Comparison of ENCODE assay signal across 8 mouse cellular contexts in the genomic region with DNA sequence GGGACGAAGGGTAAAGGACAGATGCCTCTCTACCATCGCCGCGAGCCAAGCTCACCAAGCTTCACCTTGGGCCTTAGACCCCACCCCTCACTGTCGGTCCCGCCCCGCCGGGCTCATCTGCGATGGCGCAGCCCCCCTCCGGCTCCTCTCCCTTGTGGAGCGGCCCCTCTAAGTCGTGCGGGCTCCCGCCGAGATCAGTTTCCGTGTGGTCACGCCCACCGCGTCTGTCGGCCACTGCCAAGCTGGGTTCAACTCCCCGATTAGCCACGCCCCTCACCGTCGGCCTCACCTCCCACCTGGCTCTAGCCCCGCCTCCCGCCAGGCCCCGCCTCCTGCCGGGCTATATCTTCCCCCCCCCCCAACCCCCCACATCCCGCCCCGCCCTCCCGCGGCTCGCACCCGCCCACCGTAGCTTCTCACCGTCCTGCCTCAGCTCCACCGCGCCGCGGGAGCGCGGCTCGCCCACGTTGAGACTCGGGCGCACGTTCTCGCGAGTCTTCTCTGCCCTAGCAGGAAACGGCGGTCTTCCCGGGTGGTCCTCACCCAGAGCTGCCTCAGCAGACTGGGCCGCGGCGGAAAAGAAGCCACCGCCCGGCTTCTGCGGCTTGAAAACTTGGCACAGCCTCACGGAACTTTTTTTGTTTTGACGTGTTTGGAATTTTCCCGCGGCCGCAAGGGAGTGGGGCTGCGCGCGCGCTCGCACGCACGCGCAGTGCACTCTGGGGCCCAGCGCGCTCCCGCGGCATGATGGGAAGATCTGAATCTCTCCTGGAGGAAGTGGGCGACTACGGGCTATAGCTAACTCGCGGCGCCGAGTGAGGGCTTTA.
DNase-seq lines count a peak whose midpoint lies in the region; ATAC-seq and TF ChIP-seq lines count a peak whose summit lies in the region.

No protein-coding gene starts in this region.

- no peak for TF ChIP-seq CTCF in lung, adult 2 months (IDR thresholded peaks at IDR 0.05; ENCODE audit: insufficient read depth, low read length)

- peak overlapping the region; percentile 99 for H3K9ac ChIP-seq in ES-E14 (ENCODE audit: insufficient read depth, low read depth, low read length, poor library complexity, severe bottlenecking)
- peak overlapping the region; percentile 72 for H3K9ac ChIP-seq in forebrain, embryonic 15.5 days (replicated peaks)

- no peaks in the 10 kb centered on the region for H3K9me3 ChIP-seq in ES-E14 (ENCODE audit: control insufficient read depth, insufficient read depth, low read depth, low read length)
- no peaks in the 10 kb centered on the region for H3K9me3 ChIP-seq in forebrain, embryonic 15.5 days

- TF ChIP-seq POLR2A in lung, adult 2 months (IDR thresholded peaks at IDR 0.05; ENCODE audit: borderline replicate concordance, extremely low read depth, low read depth, low read length), result peak; percentile 72; the same call in 1 of the 2 replicates

- peak; percentile 98 for DNase-seq in ES-E14 (ENCODE audit: low read depth, low spot score)
- peak; percentile 91 for DNase-seq in cerebellum, adult 11-12 months
- DNase-seq in heart, postnatal 25 days (ENCODE audit: low spot score), result peak; percentile 81
- peak; percentile 86 to 93 for DNase-seq in layer of hippocampus, adult 18-20 months (ENCODE audit: low spot score in 2 of 2)
- peak; percentile 94 for DNase-seq in lung, adult 2 months
- peak; percentile 89 to 92 for DNase-seq in thymus, adult 18-20 months

- H3K27ac ChIP-seq in ES-E14 (ENCODE audit: insufficient read depth, low read depth, low read length, poor library complexity, severe bottlenecking), result peak overlapping the region; percentile 99
- peak overlapping the region; percentile 93 for H3K27ac ChIP-seq in forebrain, embryonic 15.5 days (replicated peaks)

- in situ Hi-C loops in ES-E14 (cut with MboI; ENCODE audit: low sequenced_read_pairs in 2 of 2, unreplicated experiment in 2 of 2), result no loop called here

- peak; percentile 95 for ATAC-seq in forebrain, embryonic 15.5 days (replicated peaks)
- ATAC-seq in neutrophil, adult 5-6 weeks (ENCODE audit: extremely low read depth, insufficient number of reproducible peaks, low FRiP score, poor library complexity, severe bottlenecking), result peak; percentile 81

- H3K27me3 ChIP-seq in forebrain, embryonic 15.5 days, result no peaks in the 10 kb centered on the region

- intact Hi-C loops in heart, postnatal 25 days (cut with DNase I), result loop anchor here (5.0 kb wide), 1 partner anchor 131 kb away; no protein-coding TSS in a partner anchor

- no peaks in the 10 kb centered on the region for H3K36me3 ChIP-seq in ES-E14 (ENCODE audit: control insufficient read depth, insufficient read depth, low read length, poor library complexity, severe bottlenecking)
- no peaks in the 10 kb centered on the region for H3K36me3 ChIP-seq in forebrain, embryonic 15.5 days

- peak overlapping the region; percentile 94 to 96 for H3K4me3 ChIP-seq in ES-E14 (ENCODE audit: insufficient read depth in 1 of 2, low read depth in 1 of 2, low read length in 2 of 2, poor library complexity in 1 of 2, severe bottlenecking in 1 of 2)
- H3K4me3 ChIP-seq in forebrain, embryonic 15.5 days, result peak overlapping the region; percentile 69
- peak overlapping the region; percentile 87 for H3K4me3 ChIP-seq in lung, adult 2 months (replicated peaks; ENCODE audit: extremely low read depth, low read depth, low read length)

- H3K4me1 ChIP-seq in ES-E14 (ENCODE audit: control insufficient read depth in 2 of 2, insufficient read depth in 2 of 2, low read length in 2 of 2, poor library complexity in 1 of 2), result peaks cover 3% of the 10 kb centered on the region in 2 experiments; a peak in 1 of 4 replicates
- peaks cover 9% of the 10 kb centered on the region for H3K4me1 ChIP-seq in forebrain, embryonic 15.5 days
- no peaks in the 10 kb centered on the region for H3K4me1 ChIP-seq in lung, adult 2 months (ENCODE audit: control insufficient read depth, insufficient read depth, low read length)

- H3K4me2 ChIP-seq in forebrain, embryonic 15.5 days (replicated peaks), result peak overlapping the region; percentile 65

- under 1% methylated on average over 81 of the region's 82 CpGs for WGBS in forebrain, embryonic 15.5 days
- WGBS in lung, adult 2 months, result under 1% methylated on average over 72 of the region's 82 CpGs

TF ChIP-seq in ES-E14, 5 proteins besides CTCF, POLR2A, EP300 and RAD21:
- no peak for TF ChIP-seq ZNF384 (IDR thresholded peaks at IDR 0.05; ENCODE audit: low read depth, low read length)
- peak; percentile 71 for TF ChIP-seq HCFC1 (IDR thresholded peaks at IDR 0.05; ENCODE audit: borderline replicate concordance, insufficient read depth, low read length)
- TF ChIP-seq CHD2 (IDR thresholded peaks at IDR 0.05; ENCODE audit: low read depth, low read length), result peak; percentile 90
- no peak for TF ChIP-seq ZC3H11A (IDR thresholded peaks at IDR 0.05; ENCODE audit: borderline replicate concordance, low read depth, low read length)
TF ChIP-seq in ES-E14: peak in this region for 2.

Comparison
In these comparisons a context has a peak if more than half of its experiments do, and no peak if none do; other contexts are left out.
1. Peak in every context shown above with its lines: DNase-seq, ATAC-seq, H3K4me3 ChIP-seq and H3K27ac ChIP-seq.